Mouse (Mus musculus) left cerebral cortex, adult 2 months (tissue): ENCODE results near the gene Tm9sf3. TPM values are rescaled to one million over a fixed set of nuclear protein-coding genes. Genes with fewer than 3 reads are reported as not detected.

Source experiments
- DNase-seq, 2 experiments: peaks; one replicate each; pipeline ENCODE4 v3.0.0; 2021 to 2022; ENCODE audit warnings: low spot score in 2 of 2, mixed read lengths in 1 of 2; ENCODE audit errors: extremely low spot score in 1 of 2
- H3K27ac ChIP-seq: fragments of 200-600 bp; 2 replicates; pipeline ENCODE4 v1.8.1; 2022
- H3K4me3 ChIP-seq: fragments of 200-600 bp; 2 replicates; pipeline ENCODE4 v1.8.1; 2022
- CTCF ChIP-seq: fragments of 200-600 bp; IDR thresholded peaks from 2 replicates; pipeline ENCODE4 v1.8.1; 2022; ENCODE audit warnings: antibody characterized with exemption, mild to moderate bottlenecking, moderate library complexity
- intact Hi-C: fragments of 180-260 bp; cut with DNase I; formaldehyde crosslinking; loops from one replicate; pipeline ENCODE4 v1.15.1; 2025
- total RNA-seq, 2 experiments: library from RNA; stranded (reverse); gene quantifications; 2 replicates each; pipeline ENCODE4 v1.2.3; 2021

Gene Tm9sf3
- total RNA-seq, 2 experiments from 2014 or later = 130 to 135 TPM

DNA sequence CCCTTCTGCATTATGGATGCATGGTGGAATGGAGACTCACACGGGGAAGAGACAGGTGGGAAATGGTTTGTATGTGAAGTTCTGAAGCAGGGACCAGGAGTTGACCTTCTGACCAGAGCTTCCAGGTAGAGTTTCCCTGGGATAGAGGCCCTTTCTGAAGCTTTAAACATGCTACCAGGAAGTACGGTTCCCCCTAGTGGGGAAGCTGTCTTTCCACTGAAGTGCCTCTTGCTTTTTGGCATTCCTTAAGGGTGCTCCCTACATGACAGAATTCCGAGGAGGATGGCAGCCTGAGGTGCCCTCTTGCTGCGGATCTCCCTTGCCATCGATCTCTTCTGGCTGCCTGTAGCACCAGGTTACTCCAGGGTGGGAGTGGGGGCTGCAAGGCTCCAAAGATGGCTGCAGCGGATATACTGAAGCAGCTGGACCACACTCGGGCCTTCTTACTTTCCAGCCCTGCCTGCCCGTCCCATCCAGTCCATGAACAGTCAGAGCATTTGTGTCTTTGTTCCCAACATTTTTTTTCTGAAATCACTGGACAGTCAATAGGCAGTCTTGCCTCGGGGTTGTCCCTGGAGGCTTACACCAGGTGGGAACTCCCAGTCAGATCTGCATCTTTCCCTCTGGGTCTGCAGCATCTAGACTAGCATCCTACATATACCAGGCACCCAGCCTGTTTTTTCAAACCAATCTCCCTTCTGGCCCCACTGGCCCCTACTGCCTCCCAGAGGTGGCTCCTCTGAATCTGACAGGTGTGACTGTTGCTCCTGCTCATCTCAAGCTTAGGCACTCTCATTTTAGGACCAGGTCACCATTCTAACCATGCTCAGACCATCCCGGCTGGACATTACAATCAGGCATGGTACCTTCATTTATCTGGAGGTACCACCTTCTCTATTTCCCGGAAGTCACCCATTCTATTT, 59.4 kb downstream of the Tm9sf3 start:
- TF ChIP-seq CTCF = peak; percentile 66
- Histone ChIP-seq H3K27ac (no peak overlapping the region), H3K4me3 (no peak overlapping the region)
- DNase-seq = peak in 1 of 2 experiments; percentile 28
- intact Hi-C loops = loop anchor here (1.0 to 5.0 kb wide), 2 partner anchors 99 to 117 kb away; no protein-coding TSS in a partner anchor

DNA sequence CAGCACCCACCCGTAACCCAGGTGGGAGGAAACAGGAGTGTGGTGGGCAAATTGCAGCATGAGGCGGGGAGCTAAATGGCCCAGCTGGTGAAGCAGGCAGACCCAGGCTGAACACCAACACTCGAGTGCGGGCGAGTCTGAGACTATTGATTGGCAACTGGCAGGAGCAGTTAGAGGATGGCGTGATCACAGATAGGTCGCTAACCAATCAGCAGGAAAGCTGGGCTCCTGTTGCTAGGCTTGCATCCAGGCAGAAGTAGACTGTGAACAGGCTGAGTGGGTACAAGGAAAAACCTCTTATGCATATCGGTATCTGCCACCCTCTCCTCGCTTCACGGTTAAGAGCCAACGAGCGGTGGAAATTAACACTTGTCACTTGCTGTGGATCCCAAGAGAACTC, 66.2 kb downstream of the Tm9sf3 start:
- H3K27ac ChIP-seq = no peak overlapping the region
- no peak for TF ChIP-seq CTCF
- no peak overlapping the region for H3K4me3 ChIP-seq
- peak in 1 of 2 experiments; percentile 59 for DNase-seq
- intact Hi-C loops = no loop called here

DNA sequence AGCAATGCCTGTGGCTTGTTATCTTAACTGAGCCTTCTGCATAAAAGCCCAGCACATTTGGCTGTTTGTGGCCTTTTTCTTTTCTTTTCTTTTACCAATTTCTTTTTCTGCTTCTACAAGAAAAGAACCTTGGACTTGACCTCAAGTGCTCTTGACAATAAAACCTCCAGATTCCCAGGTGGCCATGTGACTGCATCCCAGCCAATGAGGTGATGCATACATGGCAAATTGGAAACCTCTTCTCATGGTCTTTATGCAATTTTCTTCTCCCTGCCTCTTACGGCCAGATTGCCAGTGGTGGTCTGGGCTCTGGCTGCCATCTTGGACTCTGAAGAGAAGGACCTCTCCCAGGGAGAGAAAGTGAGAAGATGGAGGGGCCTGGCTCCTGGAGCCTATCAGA, 70.4 kb downstream of the Tm9sf3 start:
- TF ChIP-seq CTCF = no peak
- no peak for DNase-seq
- Histone ChIP-seq H3K4me3 (no peak overlapping the region), H3K27ac (no peak overlapping the region)
- intact Hi-C loops = no loop called here

DNA sequence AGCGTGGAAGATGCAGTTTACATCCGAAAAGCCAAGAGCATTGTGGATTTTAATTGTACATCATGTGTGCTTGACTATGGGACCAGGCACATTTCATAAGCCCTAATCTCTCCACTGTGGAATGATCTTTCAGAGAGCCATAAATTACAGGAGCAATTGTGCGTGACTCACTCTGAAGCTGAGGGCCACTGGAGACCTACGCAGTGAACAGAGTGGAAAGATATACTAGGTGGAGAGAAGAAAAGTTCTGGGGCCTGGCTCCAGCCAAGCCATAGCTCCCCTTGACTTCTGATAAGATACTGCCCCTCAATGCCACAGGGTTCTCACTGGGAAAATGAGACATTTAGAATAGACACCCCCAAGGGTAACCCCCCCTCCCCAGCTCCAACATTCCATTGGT, 70.8 kb downstream of the Tm9sf3 start:
- H3K27ac ChIP-seq = no peak overlapping the region

DNA sequence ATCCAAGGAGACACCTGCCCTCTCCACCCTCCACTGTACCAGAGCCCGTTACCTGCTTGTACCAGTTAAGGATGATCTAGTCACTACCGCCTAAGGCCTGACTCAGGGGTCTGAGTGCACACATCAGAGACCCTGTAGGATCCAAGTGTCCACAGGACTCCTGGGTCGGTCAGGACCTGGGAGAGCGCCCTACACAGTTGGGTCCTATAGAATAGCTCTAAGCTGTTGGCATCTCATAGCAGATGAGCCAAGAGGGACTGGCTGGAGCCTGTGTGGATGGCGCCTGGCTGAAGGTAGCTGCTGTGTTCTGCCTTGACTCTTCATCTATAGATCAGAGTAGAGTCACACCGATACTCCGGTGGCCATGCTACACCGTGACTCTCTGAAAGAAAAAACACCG, 72.1 kb downstream of the Tm9sf3 start:
- intact Hi-C loops = no loop called here
- Histone ChIP-seq H3K27ac (no peak overlapping the region), H3K4me3 (no peak overlapping the region)
- no peak for DNase-seq
- no peak for TF ChIP-seq CTCF

More for the DNA sequence above, 70.8 kb downstream of the Tm9sf3 start:
- H3K4me3 ChIP-seq = no peak overlapping the region
- TF ChIP-seq CTCF = no peak
- intact Hi-C loops = no loop called here
- DNase-seq = no peak

DNA sequence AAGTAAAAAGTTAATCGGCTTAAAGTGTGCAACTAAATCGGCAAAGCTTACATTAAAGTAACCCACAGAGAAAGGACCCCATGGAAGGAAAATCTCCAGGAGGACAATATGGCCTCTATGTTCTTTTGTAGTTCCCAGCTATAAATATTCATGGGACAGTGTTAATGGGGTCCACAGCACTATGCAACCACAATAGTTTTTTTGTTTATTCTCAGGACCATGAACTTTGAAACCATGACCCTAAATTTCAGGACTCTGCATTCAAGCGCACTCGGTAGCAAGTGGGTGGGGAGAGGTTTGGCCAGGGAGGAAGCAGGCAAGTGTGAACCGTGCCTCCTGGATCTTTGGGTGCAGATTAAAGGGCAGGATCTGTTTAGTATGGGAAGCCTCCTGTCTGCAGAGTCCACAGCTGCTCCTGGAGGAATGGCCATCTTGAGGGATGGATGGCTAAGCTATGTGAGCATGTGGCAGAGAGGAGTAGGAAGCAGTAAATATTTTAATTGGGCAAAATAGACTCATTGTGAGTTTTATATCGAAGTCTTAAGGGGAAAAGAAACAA, 72.8 kb downstream of the Tm9sf3 start:
- no peak for DNase-seq
- intact Hi-C loops = no loop called here
- Histone ChIP-seq H3K4me3 (no peak overlapping the region), H3K27ac (no peak overlapping the region)
- TF ChIP-seq CTCF = no peak

DNA sequence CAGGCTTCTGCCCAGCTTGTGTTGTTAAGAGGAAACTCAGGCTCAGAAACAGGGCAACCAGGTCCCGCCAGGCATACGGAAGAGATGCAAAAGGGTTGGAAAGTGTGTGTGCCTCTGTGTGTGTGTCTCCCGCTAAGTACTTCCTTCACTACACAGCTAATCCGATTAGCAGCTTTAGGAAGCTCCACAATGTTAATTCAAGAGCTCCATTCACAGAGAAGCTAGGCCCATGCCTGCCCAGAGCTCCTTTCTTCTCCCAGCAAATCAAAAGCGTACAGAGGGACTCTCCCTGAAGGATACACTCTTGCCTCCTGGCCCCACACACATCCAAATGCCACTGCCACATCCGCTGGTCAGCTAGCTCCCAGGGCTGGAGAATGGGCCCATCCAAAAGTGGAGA, 86.5 kb downstream of the Tm9sf3 start:
- H3K4me3 ChIP-seq = no peak overlapping the region
- no peak overlapping the region for H3K27ac ChIP-seq
- intact Hi-C loops = no loop called here
- no peak for TF ChIP-seq CTCF
- no peak for DNase-seq

DNA sequence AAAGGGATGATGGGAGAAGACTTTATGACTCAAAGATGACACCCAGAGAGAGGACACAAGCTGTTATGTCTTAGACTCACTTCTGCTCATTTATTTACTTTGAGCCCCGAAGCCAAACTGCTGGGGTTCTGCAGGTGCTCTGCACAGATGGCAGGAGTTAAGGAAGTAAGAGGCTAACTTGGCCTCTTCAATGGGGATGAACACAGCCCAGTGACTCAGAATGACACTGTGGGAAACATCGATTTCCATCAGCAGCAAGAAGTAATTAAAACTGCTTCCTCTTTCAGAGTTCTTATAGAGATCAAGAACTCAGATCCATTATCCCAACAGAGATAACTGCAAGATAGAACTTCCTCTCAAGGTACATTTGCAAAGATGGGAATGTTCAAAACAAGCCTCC, 86.9 kb downstream of the Tm9sf3 start:
- no peak overlapping the region for H3K4me3 ChIP-seq
- H3K27ac ChIP-seq = no peak overlapping the region
- intact Hi-C loops = no loop called here
- no peak for TF ChIP-seq CTCF
- no peak for DNase-seq

DNA sequence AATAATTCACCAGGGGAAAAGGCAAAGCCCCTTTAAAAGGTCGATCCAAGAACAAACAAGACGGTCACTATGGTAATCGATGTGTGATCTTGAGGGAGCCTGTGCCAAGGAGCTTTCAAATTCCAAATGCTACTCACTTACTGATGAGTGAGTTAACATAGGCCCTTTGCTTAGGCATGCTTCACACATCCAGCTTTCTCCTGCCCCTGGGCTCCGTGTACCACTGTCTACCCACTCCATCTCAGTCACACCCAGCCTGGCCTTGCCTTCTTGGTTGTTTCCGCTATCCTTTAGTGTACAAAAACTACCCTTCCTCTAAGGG, 97.9 kb downstream of the Tm9sf3 start:
- no peak for TF ChIP-seq CTCF
- Histone ChIP-seq H3K4me3 (no peak overlapping the region), H3K27ac (no peak overlapping the region)
- no peak for DNase-seq
- intact Hi-C loops = no loop called here

DNA sequence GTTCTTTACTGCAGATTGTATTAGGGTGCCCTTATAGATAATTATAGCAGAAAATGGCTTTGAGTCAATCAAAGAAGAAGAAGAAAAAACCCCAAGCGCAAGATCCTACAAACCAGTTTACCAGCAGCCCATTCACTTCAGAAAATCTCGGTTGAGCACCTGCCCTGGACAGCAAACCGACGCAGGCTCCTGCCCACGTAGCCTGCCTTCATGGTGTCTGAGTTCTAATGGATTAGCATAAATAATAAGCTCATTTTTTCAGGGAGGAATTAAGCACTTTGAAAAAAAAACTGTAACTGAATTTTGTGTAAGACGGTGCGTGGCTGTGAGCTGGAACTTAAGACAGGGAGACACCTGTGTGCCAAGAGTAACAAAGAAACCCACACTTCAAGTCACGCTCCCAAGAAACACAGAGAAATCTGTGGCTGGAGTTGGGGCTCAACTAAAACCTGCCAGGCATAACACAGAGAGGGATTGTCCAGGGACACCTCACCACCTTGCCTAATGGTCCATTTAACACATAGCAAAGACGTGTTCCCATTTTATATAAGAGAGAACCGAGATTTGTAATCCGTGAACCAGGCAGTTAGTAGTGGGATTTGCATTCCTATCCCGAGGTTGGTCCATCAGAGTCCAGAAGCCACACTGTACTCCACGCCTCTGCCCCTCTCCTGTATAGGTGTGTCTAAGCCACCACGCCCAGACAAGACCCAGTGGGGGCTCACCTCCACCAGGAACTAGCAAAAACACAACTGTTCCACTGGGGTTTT, 98.5 kb downstream of the Tm9sf3 start:
- intact Hi-C loops = no loop called here
- Histone ChIP-seq H3K4me3 (no peak overlapping the region), H3K27ac (no peak overlapping the region)
- TF ChIP-seq CTCF = no peak
- DNase-seq = no peak

DNA sequence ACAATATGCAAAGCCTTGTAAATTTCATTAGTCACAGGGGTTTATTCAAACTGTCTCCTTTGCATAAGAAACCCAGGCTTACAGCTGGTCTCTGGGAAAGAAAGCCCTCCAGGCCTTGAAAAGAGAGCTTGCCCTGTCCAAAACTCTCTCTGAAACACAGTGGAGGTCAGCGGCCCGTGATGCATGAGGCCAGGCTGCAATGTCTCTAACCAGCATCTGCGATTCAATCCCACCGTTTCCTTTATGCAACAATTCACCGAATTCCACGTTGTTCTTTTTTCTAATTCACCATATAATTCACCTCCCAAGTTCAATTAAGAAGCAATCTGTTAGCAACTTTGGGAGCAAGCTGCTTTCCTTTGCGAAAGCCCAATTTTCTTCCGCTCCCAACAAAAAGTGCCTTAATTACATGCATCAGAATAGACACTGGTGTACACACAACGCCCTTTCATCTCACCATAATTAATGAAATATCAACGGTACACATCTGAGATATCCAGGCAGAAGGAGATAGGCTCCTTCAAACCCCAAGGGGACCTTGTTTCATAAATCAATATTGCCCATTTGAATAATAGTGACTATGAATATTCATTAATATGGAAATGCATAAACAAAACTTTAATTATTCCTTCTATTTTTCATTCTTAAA, 99.2 kb downstream of the Tm9sf3 start:
- intact Hi-C loops = no loop called here
- no peak for TF ChIP-seq CTCF
- H3K27ac ChIP-seq = no peak overlapping the region

More for the DNA sequence above, 99.2 kb downstream of the Tm9sf3 start:
- H3K4me3 ChIP-seq = no peak overlapping the region
- DNase-seq = no peak

Other genes starting within 250 kb of the Tm9sf3 start
- gene Dntt, start 234.7 kb downstream of the Tm9sf3 start, total RNA-seq = not detected
- 1 to 10 TPM; 5.7 to 6.3 TPM for gene Opalin, start 186.9 kb downstream of the Tm9sf3 start, total RNA-seq
- under 1 TPM; 0.68 to 0.84 TPM for gene Tll2, start 57.2 kb downstream of the Tm9sf3 start, total RNA-seq
- gene Pik3ap1, start 121.1 kb upstream of the Tm9sf3 start, total RNA-seq = 1 to 10 TPM; 2.4 to 2.5 TPM
- gene Lcor, start 218.6 kb upstream of the Tm9sf3 start, total RNA-seq = 10 to 100 TPM; 21.4 to 23.8 TPM